Mouse (Mus musculus): ENCODE measurements at regions not wholly inside any gene's neighbourhood (a gene's known extent, or its start where the extent isn't known, plus 50 kb on each side); places are given as distances from the start of the nearest gene placed in this dataset.

DNA sequence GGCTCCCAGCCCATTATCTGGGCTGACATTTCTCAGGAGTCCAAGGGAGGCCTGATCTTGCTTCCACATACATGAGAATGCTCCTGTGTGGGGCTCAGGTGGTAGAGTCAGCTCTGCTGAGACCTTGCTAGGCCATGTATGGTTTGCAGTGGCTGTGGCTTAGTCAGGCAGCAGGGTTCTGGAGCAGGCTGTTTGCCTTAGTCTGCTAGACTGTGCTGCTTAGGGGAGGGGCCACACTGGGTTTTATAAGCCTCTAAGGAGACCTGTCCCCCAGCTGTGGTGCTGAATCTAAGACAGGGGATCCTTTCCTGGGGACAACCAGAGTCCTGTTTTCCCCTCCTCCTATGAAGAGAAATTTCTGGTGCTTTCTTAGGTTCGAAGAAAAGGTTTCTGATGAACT, 199.4 kb upstream of the Slc30a5 start:
- ATAC-seq (ENCODE audit: low FRiP score) (no peak), DNase-seq (ENCODE audit: low spot score) (no peak)
- WGBS = 89% methylated on average over 1 of the region's 1 CpGs
- Histone ChIP-seq H3K4me2 (replicated peaks) (no peak overlapping the region), H3K9me3 (ENCODE audit: control insufficient read depth, low read length) (no peaks in the 10 kb centered on the region), H3K4me3 (replicated peaks; ENCODE audit: low read length) (no peak overlapping the region), H3K27ac (no peak overlapping the region), H3K4me1 (replicated peaks; ENCODE audit: control insufficient read depth, insufficient read depth, low read length) (no peaks in the 10 kb centered on the region), H3K36me3 (replicated peaks; ENCODE audit: control insufficient read depth, insufficient read depth) (no peaks in the 10 kb centered on the region), H3K9ac (no peak overlapping the region), H3K27me3 (ENCODE audit: control insufficient read depth, insufficient read depth, low read length) (no peaks in the 10 kb centered on the region)

DNA sequence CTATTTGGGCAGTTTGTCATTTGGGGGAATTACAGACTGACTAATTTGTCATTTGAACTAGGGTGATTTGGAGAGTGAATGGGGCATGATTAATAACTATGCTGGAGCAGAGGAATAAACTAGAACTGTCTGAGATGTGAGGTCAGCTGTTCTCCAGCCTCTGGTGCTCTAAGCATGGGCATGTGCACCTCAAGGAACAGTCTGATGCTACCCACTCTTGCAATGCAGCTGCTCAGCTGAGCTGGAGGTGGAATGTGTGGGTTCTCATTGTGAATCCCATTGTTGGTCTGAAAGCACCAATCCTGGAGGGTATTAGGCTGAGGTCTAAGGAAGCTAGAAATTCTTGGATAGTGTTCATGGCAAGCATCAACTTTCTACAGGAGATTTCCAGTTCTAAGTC, 192.8 kb upstream of the Slc30a5 start:
- Histone ChIP-seq H3K36me3 (replicated peaks; ENCODE audit: control insufficient read depth, insufficient read depth) (no peaks in the 10 kb centered on the region), H3K9me3 (ENCODE audit: control insufficient read depth, low read length) (no peaks in the 10 kb centered on the region), H3K9ac (no peak overlapping the region), H3K27me3 (ENCODE audit: control insufficient read depth, insufficient read depth, low read length) (no peaks in the 10 kb centered on the region), H3K27ac (no peak overlapping the region), H3K4me3 (replicated peaks; ENCODE audit: low read length) (no peak overlapping the region), H3K4me1 (replicated peaks; ENCODE audit: control insufficient read depth, insufficient read depth, low read length) (no peaks in the 10 kb centered on the region), H3K4me2 (replicated peaks) (no peak overlapping the region)
- no peak for ATAC-seq (ENCODE audit: low FRiP score)
- DNase-seq (ENCODE audit: low spot score) = no peak

DNA sequence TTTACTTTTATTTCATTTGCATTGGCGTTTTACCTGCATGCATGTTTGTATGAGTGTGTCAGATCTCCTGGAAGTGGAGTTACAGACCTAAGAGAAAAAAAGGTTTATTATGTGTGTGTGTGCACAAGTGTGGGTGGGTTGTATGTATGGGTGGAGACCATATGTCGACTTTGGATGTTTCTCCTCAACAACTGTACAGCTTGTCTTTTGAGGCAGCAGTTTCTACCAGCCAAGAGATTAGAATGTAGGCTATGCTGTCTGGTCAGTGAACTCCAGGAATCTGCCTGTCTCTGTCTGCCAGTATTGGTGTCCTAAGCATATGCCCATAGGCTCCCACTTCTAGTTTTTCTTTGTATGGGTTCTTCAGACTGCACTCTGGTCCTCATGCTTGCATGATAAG, 192.3 kb upstream of the Slc30a5 start:
- Histone ChIP-seq H3K36me3 (replicated peaks; ENCODE audit: control insufficient read depth, insufficient read depth) (no peaks in the 10 kb centered on the region), H3K27ac (no peak overlapping the region), H3K9me3 (ENCODE audit: control insufficient read depth, low read length) (no peaks in the 10 kb centered on the region), H3K4me1 (replicated peaks; ENCODE audit: control insufficient read depth, insufficient read depth, low read length) (no peaks in the 10 kb centered on the region), H3K9ac (no peak overlapping the region), H3K4me3 (replicated peaks; ENCODE audit: low read length) (no peak overlapping the region), H3K27me3 (ENCODE audit: control insufficient read depth, insufficient read depth, low read length) (no peaks in the 10 kb centered on the region), H3K4me2 (replicated peaks) (no peak overlapping the region)
- WGBS = 91% methylated on average over 2 of the region's 2 CpGs
- ATAC-seq (ENCODE audit: low FRiP score) (no peak), DNase-seq (ENCODE audit: low spot score) (no peak)

DNA sequence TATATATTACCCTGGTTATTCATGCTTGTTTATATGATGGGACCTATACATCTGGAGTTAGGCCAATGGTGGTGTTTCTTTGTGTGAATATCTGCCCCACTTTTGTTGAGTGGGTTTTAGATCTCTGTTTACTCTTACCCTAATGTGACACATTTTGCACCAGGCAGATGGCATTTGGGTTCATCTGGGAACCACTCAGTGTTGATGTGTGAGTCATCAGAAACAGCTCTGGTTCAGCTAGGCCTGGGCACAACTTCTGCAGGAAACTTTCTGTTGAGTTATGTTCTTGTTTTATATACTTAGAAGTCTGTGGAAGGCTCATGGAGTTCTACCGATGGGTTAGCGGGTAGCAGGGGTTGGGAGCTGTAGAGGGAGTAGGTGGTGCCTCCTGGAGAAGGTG, 191.7 kb upstream of the Slc30a5 start:
- DNase-seq (ENCODE audit: low spot score) = no peak
- no peak overlapping the region for H3K4me2 ChIP-seq (replicated peaks)
- H3K9ac ChIP-seq = no peak overlapping the region
- no peaks in the 10 kb centered on the region for H3K36me3 ChIP-seq (replicated peaks; ENCODE audit: control insufficient read depth, insufficient read depth)
- no peaks in the 10 kb centered on the region for H3K9me3 ChIP-seq (ENCODE audit: control insufficient read depth, low read length)
- H3K27ac ChIP-seq = no peak overlapping the region
- no peaks in the 10 kb centered on the region for H3K4me1 ChIP-seq (replicated peaks; ENCODE audit: control insufficient read depth, insufficient read depth, low read length)
- H3K27me3 ChIP-seq (ENCODE audit: control insufficient read depth, insufficient read depth, low read length) = no peaks in the 10 kb centered on the region
- WGBS = 86% methylated on average over 2 of the region's 2 CpGs
- H3K4me3 ChIP-seq (replicated peaks; ENCODE audit: low read length) = no peak overlapping the region
- no peak for ATAC-seq (ENCODE audit: low FRiP score)

DNA sequence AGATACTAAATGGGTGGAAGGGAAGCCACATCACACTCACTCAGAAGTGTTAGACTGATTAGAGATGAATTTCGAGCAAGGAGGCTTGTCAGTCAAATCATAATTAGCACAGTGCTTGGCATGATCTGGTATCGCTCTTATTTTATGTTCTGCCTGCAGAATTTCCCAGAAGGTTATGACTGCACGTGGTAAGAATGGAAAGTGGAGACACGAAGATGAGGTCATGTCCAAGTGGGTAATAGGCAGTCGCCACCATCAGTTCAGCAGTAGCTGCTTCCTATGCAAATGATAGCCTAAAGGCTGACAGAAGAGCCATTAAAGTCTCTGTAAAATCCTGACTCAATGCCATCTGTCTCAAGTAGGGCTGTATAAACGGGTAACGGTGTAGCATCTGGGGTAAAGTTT, 186.0 kb upstream of the Slc30a5 start:
- no peak overlapping the region for H3K4me3 ChIP-seq (replicated peaks; ENCODE audit: low read length)
- 0 out of 2 replicates have a peak overlapping the region, but pooled peaks have one; percentile 51 for H3K27ac ChIP-seq
- ATAC-seq (ENCODE audit: low FRiP score) (peak; percentile 72), DNase-seq (ENCODE audit: low spot score) (peak; percentile 42)
- no peak overlapping the region for H3K4me2 ChIP-seq (replicated peaks)
- no peaks in the 10 kb centered on the region for H3K27me3 ChIP-seq (ENCODE audit: control insufficient read depth, insufficient read depth, low read length)
- no peaks in the 10 kb centered on the region for H3K4me1 ChIP-seq (replicated peaks; ENCODE audit: control insufficient read depth, insufficient read depth, low read length)
- no peak overlapping the region for H3K9ac ChIP-seq
- 46% methylated on average over 7 of the region's 7 CpGs for WGBS
- no peaks in the 10 kb centered on the region for H3K36me3 ChIP-seq (replicated peaks; ENCODE audit: control insufficient read depth, insufficient read depth)
- no peaks in the 10 kb centered on the region for H3K9me3 ChIP-seq (ENCODE audit: control insufficient read depth, low read length)

DNA sequence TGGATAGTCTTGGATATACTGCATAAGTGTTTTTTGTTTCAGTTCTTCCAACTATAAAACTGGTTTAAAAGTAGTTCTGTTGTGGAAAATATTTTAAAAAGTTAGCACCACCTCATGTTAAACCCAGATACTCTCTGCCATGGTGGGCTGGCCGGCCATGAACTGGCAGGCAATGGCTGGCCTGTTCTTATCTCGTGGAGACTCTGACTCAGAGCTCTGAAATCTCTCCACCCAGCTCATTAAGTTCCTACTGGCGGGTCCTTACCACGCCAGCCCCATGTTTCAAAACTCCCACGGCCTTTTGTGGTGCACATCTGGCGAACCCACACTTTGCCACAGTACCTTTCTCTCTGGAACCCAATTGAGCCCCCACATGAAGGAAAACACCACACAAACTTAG, 183.8 kb upstream of the Slc30a5 start:
- Histone ChIP-seq H3K27me3 (ENCODE audit: control insufficient read depth, insufficient read depth, low read length) (no peaks in the 10 kb centered on the region), H3K4me2 (replicated peaks) (no peak overlapping the region), H3K4me1 (replicated peaks; ENCODE audit: control insufficient read depth, insufficient read depth, low read length) (no peaks in the 10 kb centered on the region), H3K36me3 (replicated peaks; ENCODE audit: control insufficient read depth, insufficient read depth) (no peaks in the 10 kb centered on the region), H3K4me3 (replicated peaks; ENCODE audit: low read length) (no peak overlapping the region), H3K9ac (no peak overlapping the region), H3K27ac (no peak overlapping the region), H3K9me3 (ENCODE audit: control insufficient read depth, low read length) (no peaks in the 10 kb centered on the region)
- DNase-seq (ENCODE audit: low spot score) (no peak), ATAC-seq (ENCODE audit: low FRiP score) (no peak)
- WGBS = 85% methylated on average over 6 of the region's 6 CpGs

DNA sequence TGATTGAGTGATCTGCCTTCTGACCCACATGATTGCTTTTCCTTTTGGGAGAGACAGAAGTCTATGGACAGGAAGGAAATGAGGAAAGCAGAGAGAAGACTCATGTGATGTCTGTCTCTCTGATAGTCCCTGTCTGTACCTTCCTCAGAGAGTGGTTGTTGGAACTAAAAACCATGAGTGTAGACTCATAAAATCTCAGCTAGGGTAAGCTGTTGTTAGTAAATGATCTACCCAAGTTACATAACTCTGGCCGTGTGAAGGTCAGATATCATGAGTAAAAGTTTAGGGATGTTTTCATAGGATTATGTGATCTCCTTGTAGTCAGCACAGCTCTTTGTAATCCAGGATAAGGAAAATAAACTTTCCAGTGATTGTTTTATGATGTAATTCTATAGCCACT, 183.0 kb upstream of the Slc30a5 start:
- Histone ChIP-seq H3K36me3 (replicated peaks; ENCODE audit: control insufficient read depth, insufficient read depth) (no peaks in the 10 kb centered on the region), H3K4me2 (replicated peaks) (no peak overlapping the region), H3K4me3 (replicated peaks; ENCODE audit: low read length) (no peak overlapping the region), H3K27me3 (ENCODE audit: control insufficient read depth, insufficient read depth, low read length) (no peaks in the 10 kb centered on the region), H3K4me1 (replicated peaks; ENCODE audit: control insufficient read depth, insufficient read depth, low read length) (no peaks in the 10 kb centered on the region), H3K9me3 (ENCODE audit: control insufficient read depth, low read length) (no peaks in the 10 kb centered on the region), H3K9ac (no peak overlapping the region), H3K27ac (no peak overlapping the region)
- no peak for ATAC-seq (ENCODE audit: low FRiP score)
- 73% methylated on average over 1 of the region's 1 CpGs for WGBS
- no peak for DNase-seq (ENCODE audit: low spot score)

DNA sequence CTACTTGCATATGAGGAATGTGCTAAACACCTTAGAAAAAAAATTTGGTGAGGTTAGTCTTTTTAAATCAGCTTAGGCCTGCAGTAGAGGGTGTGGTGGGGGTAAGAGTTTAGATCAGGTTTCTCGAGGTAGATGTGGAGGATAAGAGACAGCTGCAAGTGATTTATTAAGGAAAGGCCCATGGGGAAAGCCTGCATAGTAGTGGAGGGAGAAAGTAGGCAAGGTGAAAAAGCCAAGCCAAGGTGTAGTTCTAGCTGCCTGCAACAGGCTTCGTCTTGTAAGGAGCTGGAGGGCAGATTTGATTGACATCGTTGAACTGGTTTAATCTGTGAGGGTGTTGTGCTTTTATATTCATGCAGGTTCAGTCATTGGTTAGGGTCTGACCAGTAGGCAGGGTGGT, 182.2 kb upstream of the Slc30a5 start:
- ATAC-seq (ENCODE audit: low FRiP score) (no peak), DNase-seq (ENCODE audit: low spot score) (no peak)
- Histone ChIP-seq H3K9me3 (ENCODE audit: control insufficient read depth, low read length) (no peaks in the 10 kb centered on the region), H3K4me1 (replicated peaks; ENCODE audit: control insufficient read depth, insufficient read depth, low read length) (no peaks in the 10 kb centered on the region), H3K36me3 (replicated peaks; ENCODE audit: control insufficient read depth, insufficient read depth) (no peaks in the 10 kb centered on the region), H3K4me2 (replicated peaks) (no peak overlapping the region), H3K27ac (no peak overlapping the region), H3K9ac (no peak overlapping the region), H3K4me3 (replicated peaks; ENCODE audit: low read length) (no peak overlapping the region), H3K27me3 (ENCODE audit: control insufficient read depth, insufficient read depth, low read length) (no peaks in the 10 kb centered on the region)
- 85% methylated on average over 3 of the region's 3 CpGs for WGBS

DNA sequence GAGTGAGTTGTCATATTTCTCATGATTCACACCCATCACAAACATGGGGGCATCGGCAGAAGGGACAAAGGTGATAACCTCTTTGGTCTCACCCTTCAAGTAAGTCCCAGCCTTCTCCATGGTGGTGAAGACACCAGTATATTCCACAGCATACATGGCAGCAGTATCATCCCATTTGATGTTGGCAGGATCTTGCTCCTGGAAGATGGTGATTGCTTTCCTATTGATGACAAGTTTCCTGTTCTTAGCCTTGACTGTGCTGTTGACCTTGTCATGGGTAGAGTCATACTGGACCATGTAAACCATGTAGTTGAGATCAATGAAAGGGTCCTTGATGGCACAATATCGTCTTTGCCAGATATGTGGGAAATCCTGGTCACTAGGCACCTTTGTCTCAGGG, 180.4 kb upstream of the Slc30a5 start:
- no peak overlapping the region for H3K9ac ChIP-seq
- no peaks in the 10 kb centered on the region for H3K27me3 ChIP-seq (ENCODE audit: control insufficient read depth, insufficient read depth, low read length)
- no peak for ATAC-seq (ENCODE audit: low FRiP score)
- no peak overlapping the region for H3K4me3 ChIP-seq (replicated peaks; ENCODE audit: low read length)
- no peaks in the 10 kb centered on the region for H3K4me1 ChIP-seq (replicated peaks; ENCODE audit: control insufficient read depth, insufficient read depth, low read length)
- no peak for DNase-seq (ENCODE audit: low spot score)
- H3K4me2 ChIP-seq (replicated peaks) = no peak overlapping the region
- 93% methylated on average over 2 of the region's 2 CpGs for WGBS
- H3K27ac ChIP-seq = no peak overlapping the region
- H3K36me3 ChIP-seq (replicated peaks; ENCODE audit: control insufficient read depth, insufficient read depth) = no peaks in the 10 kb centered on the region
- no peaks in the 10 kb centered on the region for H3K9me3 ChIP-seq (ENCODE audit: control insufficient read depth, low read length)

DNA sequence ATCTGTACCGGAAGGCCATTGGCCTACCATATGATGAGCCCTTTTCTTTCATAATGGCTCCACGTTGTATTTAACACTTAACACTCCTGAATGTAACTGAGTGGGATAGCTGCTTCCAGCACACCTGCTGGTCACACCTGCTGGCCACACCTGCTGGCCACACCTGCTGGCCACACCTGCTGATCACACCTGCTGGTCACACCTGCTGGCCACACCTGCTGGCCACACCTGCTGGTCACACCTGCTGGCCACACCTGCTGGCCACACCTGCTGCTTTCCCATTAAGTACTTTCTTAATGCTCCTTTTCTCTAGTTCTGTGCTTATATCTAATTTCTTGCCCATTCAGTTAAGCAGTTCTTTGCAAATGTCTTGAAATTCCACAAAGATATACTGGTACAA, 157.4 kb upstream of the Slc30a5 start:
- Histone ChIP-seq H3K4me2 (replicated peaks) (no peak overlapping the region), H3K4me3 (replicated peaks; ENCODE audit: low read length) (no peak overlapping the region), H3K36me3 (replicated peaks; ENCODE audit: control insufficient read depth, insufficient read depth) (no peaks in the 10 kb centered on the region), H3K27ac (no peak overlapping the region), H3K27me3 (ENCODE audit: control insufficient read depth, insufficient read depth, low read length) (no peaks in the 10 kb centered on the region), H3K9me3 (ENCODE audit: control insufficient read depth, low read length) (no peaks in the 10 kb centered on the region), H3K9ac (no peak overlapping the region), H3K4me1 (replicated peaks; ENCODE audit: control insufficient read depth, insufficient read depth, low read length) (no peaks in the 10 kb centered on the region)
- 90% methylated on average over 2 of the region's 2 CpGs for WGBS
- DNase-seq (ENCODE audit: low spot score) = no peak
- no peak for ATAC-seq (ENCODE audit: low FRiP score)
